In the genomic region with DNA sequence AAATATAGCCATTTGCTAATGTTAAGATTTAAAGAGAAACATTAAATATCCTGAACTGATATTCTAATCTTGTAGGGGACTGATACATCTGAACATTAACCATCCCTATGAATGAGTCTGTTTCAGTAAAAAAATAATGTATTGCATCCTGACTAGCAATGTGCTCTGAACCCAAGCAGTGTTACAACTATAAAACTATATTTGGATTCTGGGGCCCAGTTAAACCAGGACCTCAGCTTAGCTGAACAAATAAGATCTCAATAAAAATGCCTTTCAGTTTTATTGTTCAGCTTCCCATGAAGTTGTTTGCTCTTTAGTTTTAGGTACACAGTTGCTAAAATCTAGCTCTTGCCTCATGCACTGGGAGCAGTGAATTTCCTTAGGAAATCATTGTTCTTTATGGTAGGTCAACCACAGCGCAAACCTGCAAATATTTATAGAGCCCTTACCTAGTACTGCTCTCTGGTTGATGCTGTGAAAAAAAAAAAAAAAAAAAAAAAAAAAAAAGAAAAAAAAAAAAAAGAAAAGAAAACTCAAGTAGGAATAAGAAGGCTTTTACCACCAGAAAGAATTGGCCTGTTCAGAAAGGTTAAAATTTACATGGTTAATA, we compare ENCODE assay signal across 19 mouse cellular contexts.
A peak's percentile ranks its signal among the peaks of the same experiment; 100 is the strongest.
DNase-seq lines count a peak whose midpoint lies in the region; ATAC-seq and TF ChIP-seq lines count a peak whose summit lies in the region.
"Had no signal": no experiment of that assay in that cellular context is flagged by ENCODE, and none has a peak within 500 bp of the region (broad histone marks: within the 10 kb centered on the region; RNA-seq: fewer than 3 reads in every experiment).

No protein-coding gene starts in this region.

- H3K27me3 ChIP-seq in intestine, embryonic 16.5 days (replicated peaks; ENCODE audit: control insufficient read depth, insufficient read depth, low read length): no peaks in the 10 kb centered on the region
- H3K27me3 ChIP-seq in intestine, postnatal 0 days (replicated peaks; ENCODE audit: control insufficient read depth, insufficient read depth, low read length): no peaks in the 10 kb centered on the region
- H3K27me3 ChIP-seq in kidney, postnatal 0 days (ENCODE audit: insufficient read depth, low read length): no peaks in the 10 kb centered on the region
- peaks cover 6% of the 10 kb centered on the region; the same call in 1 of the 2 replicates for H3K27me3 ChIP-seq in limb, embryonic 13.5 days
- H3K27me3 ChIP-seq: embryonic facial prominence, embryonic 12.5 days; forebrain, embryonic 15.5 days; heart, embryonic 13.5 days; Patski had no signal

- no peak overlapping the region for H3K9ac ChIP-seq in intestine, embryonic 16.5 days (ENCODE audit: low read depth, low read length)
- no peak overlapping the region for H3K9ac ChIP-seq in intestine, postnatal 0 days (ENCODE audit: low read depth, low read length)
- H3K9ac ChIP-seq in kidney, postnatal 0 days (ENCODE audit: low read depth, low read length): no peak overlapping the region
- no peak overlapping the region for H3K9ac ChIP-seq in limb, embryonic 13.5 days
- H3K9ac ChIP-seq: embryonic facial prominence, embryonic 12.5 days; forebrain, embryonic 15.5 days; heart, embryonic 13.5 days had no signal

- no peaks in the 10 kb centered on the region for H3K4me1 ChIP-seq in intestine, embryonic 16.5 days (ENCODE audit: control insufficient read depth, insufficient read depth, low read length)
- no peaks in the 10 kb centered on the region for H3K4me1 ChIP-seq in intestine, postnatal 0 days (replicated peaks; ENCODE audit: control insufficient read depth, insufficient read depth, low read length)
- H3K4me1 ChIP-seq in kidney, postnatal 0 days (replicated peaks; ENCODE audit: insufficient read depth, low read length): no peaks in the 10 kb centered on the region
- no peaks in the 10 kb centered on the region for H3K4me1 ChIP-seq in limb, embryonic 13.5 days
- H3K4me1 ChIP-seq: embryonic facial prominence, embryonic 12.5 days; forebrain, embryonic 15.5 days; heart, embryonic 13.5 days had no signal

- peak; percentile 46; the same call in 1 of the 2 replicates for ATAC-seq in intestine, embryonic 16.5 days
- no peak for ATAC-seq in intestine, postnatal 0 days
- ATAC-seq in kidney, postnatal 0 days (replicated peaks; ENCODE audit: low FRiP score, low read depth): no peak
- ATAC-seq in limb, embryonic 13.5 days (ENCODE audit: low FRiP score, low read depth): peak; percentile 64; the same call in 1 of the 2 replicates
- ATAC-seq: activated CD4-positive, CD25-positive, alpha-beta regulatory T cell, adult 4 months; forebrain, embryonic 15.5 days; Patski had no signal

- no peak overlapping the region for H3K4me3 ChIP-seq in intestine, embryonic 16.5 days (ENCODE audit: low read length)
- H3K4me3 ChIP-seq in intestine, postnatal 0 days (ENCODE audit: low read depth, low read length): no peak overlapping the region
- no peak overlapping the region for H3K4me3 ChIP-seq in kidney, postnatal 0 days (replicated peaks; ENCODE audit: low read depth, low read length)
- no peak overlapping the region for H3K4me3 ChIP-seq in limb, embryonic 13.5 days
- H3K4me3 ChIP-seq: embryonic facial prominence, embryonic 12.5 days; forebrain, embryonic 15.5 days; heart, embryonic 13.5 days had no signal

- H3K9me3 ChIP-seq in intestine, embryonic 16.5 days (ENCODE audit: control insufficient read depth, low read length): no peaks in the 10 kb centered on the region
- no peaks in the 10 kb centered on the region for H3K9me3 ChIP-seq in intestine, postnatal 0 days (ENCODE audit: control insufficient read depth)
- H3K9me3 ChIP-seq in kidney, postnatal 0 days (replicated peaks; ENCODE audit: low read length): no peaks in the 10 kb centered on the region
- H3K9me3 ChIP-seq in limb, embryonic 13.5 days: no peaks in the 10 kb centered on the region
- H3K9me3 ChIP-seq: embryonic facial prominence, embryonic 12.5 days; forebrain, embryonic 15.5 days; heart, embryonic 13.5 days had no signal

- DNase-seq in kidney, postnatal 0 days (ENCODE audit: low spot score): peak; percentile 33
- DNase-seq in kidney, postnatal 14 days: no peak
- peak; percentile 23 for DNase-seq in lung, postnatal 25 days (ENCODE audit: low spot score)
- no peak for DNase-seq in lung, postnatal 4 days
- DNase-seq: adrenal gland, postnatal 14 days; cerebellum, adult 11-12 months; cerebellum, adult 9-10 months; cerebellum, postnatal 25 days; gastrocnemius, postnatal 36 days; heart, adult 11 months; heart, postnatal 36 days had no signal

- TF ChIP-seq CTCF in intestine, postnatal 0 days (IDR thresholded peaks at IDR 0.05; ENCODE audit: low read depth): no peak
- TF ChIP-seq CTCF in kidney, postnatal 0 days (IDR thresholded peaks at IDR 0.05; ENCODE audit: low read depth): no peak

- no peaks in the 10 kb centered on the region for H3K36me3 ChIP-seq in intestine, embryonic 16.5 days (ENCODE audit: control insufficient read depth, insufficient read depth, low read length)
- no peaks in the 10 kb centered on the region for H3K36me3 ChIP-seq in intestine, postnatal 0 days (ENCODE audit: control insufficient read depth, insufficient read depth)
- H3K36me3 ChIP-seq in kidney, postnatal 0 days (ENCODE audit: insufficient read depth, low read length): no peaks in the 10 kb centered on the region
- no peaks in the 10 kb centered on the region for H3K36me3 ChIP-seq in limb, embryonic 13.5 days
- H3K36me3 ChIP-seq: embryonic facial prominence, embryonic 12.5 days; forebrain, embryonic 15.5 days; heart, embryonic 13.5 days had no signal

- no peak overlapping the region for H3K27ac ChIP-seq in intestine, embryonic 16.5 days (ENCODE audit: low read length)
- no peak overlapping the region for H3K27ac ChIP-seq in intestine, postnatal 0 days (ENCODE audit: low read depth, low read length)
- no peak overlapping the region for H3K27ac ChIP-seq in kidney, postnatal 0 days
- no peak overlapping the region for H3K27ac ChIP-seq in limb, embryonic 13.5 days
- H3K27ac ChIP-seq: embryonic facial prominence, embryonic 12.5 days; forebrain, embryonic 15.5 days; heart, embryonic 13.5 days had no signal

- WGBS in intestine, embryonic 16.5 days: 55% methylated on average over 1 of the region's 1 CpGs
- 56% methylated on average over 1 of the region's 1 CpGs for WGBS in intestine, postnatal 0 days
- 67% methylated on average over 1 of the region's 1 CpGs for WGBS in kidney, postnatal 0 days
- 30% methylated on average over 1 of the region's 1 CpGs for WGBS in limb, embryonic 13.5 days

- no peak overlapping the region for H3K4me2 ChIP-seq in intestine, embryonic 16.5 days (ENCODE audit: low read depth, low read length)
- no peak overlapping the region for H3K4me2 ChIP-seq in intestine, postnatal 0 days (replicated peaks; ENCODE audit: low read depth)
- no peak overlapping the region for H3K4me2 ChIP-seq in kidney, postnatal 0 days (ENCODE audit: low read length)
- H3K4me2 ChIP-seq in limb, embryonic 13.5 days (replicated peaks): no peak overlapping the region
- H3K4me2 ChIP-seq: embryonic facial prominence, embryonic 12.5 days; forebrain, embryonic 15.5 days; heart, embryonic 13.5 days had no signal

Comparison
In these comparisons a context has a peak if more than half of its experiments do, and no peak if none do; other contexts are left out.
1. ATAC-seq: peak in intestine, embryonic 16.5 days (single experiment) and limb, embryonic 13.5 days (single experiment); none in intestine, postnatal 0 days (single experiment) and kidney, postnatal 0 days (single experiment).
2. DNase-seq: peak in kidney, postnatal 0 days (single experiment) and lung, postnatal 25 days (single experiment); none in kidney, postnatal 14 days (single experiment) and lung, postnatal 4 days (0 of 2).